Mouse (Mus musculus) megakaryocyte progenitor cell, adult 5-6 weeks (primary cell): ENCODE results near the gene Edc4. TPM values are rescaled to one million over a fixed set of nuclear protein-coding genes. Genes with fewer than 3 reads are reported as not detected.

Experiments
- ATAC-seq: replicated peaks from 2 replicates; pipeline ENCODE4 v1.8.0; 2016; ENCODE audit warnings: mild to moderate bottlenecking, moderate TSS enrichment, inconsistent platforms; ENCODE audit not compliant: poor library complexity
- total RNA-seq, 2 experiments: library from RNA; stranded (forward) in 1 of 2; stranded (reverse) in 1 of 2; fragments of 157-497, 149-512 nt in 1 of 2; fragments of 200-1000 nt in 1 of 2; gene quantifications; 2 replicates each; pipeline versions ENCODE4 v1.2.3 to v1.2.4; 2015 to 2017

The Edc4 gene
- total RNA-seq, 2 experiments from 2014 or later, result 13.2 to 27.6 TPM

GRCm38 (mm10) chr8:105866364-105867029 lies 14.2 kb upstream of the Edc4 start:
- ATAC-seq, result peak; percentile 12; the same call in 1 of the 2 replicates

GRCm38 (mm10) chr8:105874301-105874700 lies 6.4 kb upstream of the Edc4 start:
- ATAC-seq, result no peak

- no peak for ATAC-seq
Observed at GRCm38 (mm10) chr8:105889756-105890465, 9.2 kb downstream of the Edc4 start.

- no peak for ATAC-seq
Observed at GRCm38 (mm10) chr8:105890870-105891269, 10.2 kb downstream of the Edc4 start.

GRCm38 (mm10) chr8:105892432-105892831 lies 11.8 kb downstream of the Edc4 start:
- peak; percentile 45; the same call in 1 of the 2 replicates for ATAC-seq

- peak; percentile 83 for ATAC-seq
Observed at GRCm38 (mm10) chr8:105893339-105893738, 12.7 kb downstream of the Edc4 start, which contains the start of gene Nrn1l. Nrn1l (plus strand) TSS chr8:105893567.

- ATAC-seq, result no peak
Observed at GRCm38 (mm10) chr8:105897801-105898480, 17.3 kb downstream of the Edc4 start.

- ATAC-seq, result peak; percentile 95
Observed at GRCm38 (mm10) chr8:105900180-105900940, 19.7 kb downstream of the Edc4 start, which contains the start of gene Pskh1. Pskh1 (plus strand) TSS chr8:105900441.

- peak; percentile 68 for ATAC-seq
Observed at GRCm38 (mm10) chr8:105900941-105901616, 20.4 kb downstream of the Edc4 start.

- no peak for ATAC-seq
Observed at GRCm38 (mm10) chr8:105919390-105919789, 38.7 kb downstream of the Edc4 start.

- no peak for ATAC-seq
Observed at GRCm38 (mm10) chr8:105925123-105925522, 44.4 kb downstream of the Edc4 start.

- ATAC-seq, result peak; percentile 97
Observed at GRCm38 (mm10) chr8:105930602-105931001, 49.9 kb downstream of the Edc4 start.

- ATAC-seq, result no peak
Observed at GRCm38 (mm10) chr8:105931271-105931670, 50.6 kb downstream of the Edc4 start.

- no peak for ATAC-seq
Observed at GRCm38 (mm10) chr8:105932525-105932924, 51.8 kb downstream of the Edc4 start.

GRCm38 (mm10) chr8:105933762-105934161 lies 53.1 kb downstream of the Edc4 start, which contains the start of gene Ctrl:
Ctrl (minus strand) TSS chr8:105933862.
- no peak for ATAC-seq

GRCm38 (mm10) chr8:105935105-105935504 lies 54.4 kb downstream of the Edc4 start:
- ATAC-seq, result no peak

GRCm38 (mm10) chr8:105935863-105936603 lies 55.4 kb downstream of the Edc4 start:
- no peak for ATAC-seq

GRCm38 (mm10) chr8:105936866-105937475 lies 56.3 kb downstream of the Edc4 start:
- peak; percentile 81 for ATAC-seq
